Mouse (Mus musculus) G1E (cell line): ENCODE data around the gene Gsn. TPM values are rescaled to one million over a fixed set of nuclear protein-coding genes. Genes with fewer than 3 reads are reported as not detected.
A peak's percentile ranks its signal among the peaks of the same experiment; 100 is the strongest.

Source experiments
- ATAC-seq: 2 replicates; pipeline ENCODE4 v1.8.0; 2016; ENCODE audit warnings: mild to moderate bottlenecking; ENCODE audit not compliant: insufficient number of reproducible peaks, poor library complexity, low FRiP score, severe bottlenecking; ENCODE audit errors: extremely low read depth
- DNase-seq: peaks from one replicate; pipeline ENCODE4 v3.0.0; 2012; ENCODE audit warnings: low spot score
- H3K27me3 ChIP-seq: 2 replicates; pipeline ENCODE4 v1.6.1; 2012; ENCODE audit warnings: mild to moderate bottlenecking, low read length, inconsistent platforms; ENCODE audit not compliant: insufficient read depth
- H3K36me3 ChIP-seq: replicated peaks from 2 replicates; pipeline ENCODE3; 2012; ENCODE audit warnings: mild to moderate bottlenecking, inconsistent platforms
- H3K4me1 ChIP-seq: 2 replicates; pipeline ENCODE4 v1.6.1; 2012; ENCODE audit warnings: low read depth, low read length, inconsistent platforms, mixed read lengths; ENCODE audit not compliant: insufficient read depth
- H3K4me3 ChIP-seq: 2 replicates; pipeline ENCODE4 v1.5.1; 2012; ENCODE audit warnings: low read depth, mild to moderate bottlenecking, inconsistent platforms, low read length, moderate library complexity, mixed read lengths
- H3K9me3 ChIP-seq: replicated peaks from 2 replicates; pipeline ENCODE4 v1.6.1; 2012; ENCODE audit warnings: inconsistent platforms
- CTCF ChIP-seq: IDR thresholded peaks from 2 replicates; pipeline ENCODE4 v1.5.1; 2012; ENCODE audit warnings: low read depth, low read length, inconsistent platforms, mixed read lengths
- GATA1 ChIP-seq: IDR thresholded peaks from 2 replicates; pipeline ENCODE4 v1.6.1; 2012; ENCODE audit warnings: borderline replicate concordance, low read length, inconsistent platforms, mixed read lengths
- GATA2 ChIP-seq: IDR thresholded peaks from 2 replicates; pipeline ENCODE4 v1.6.1; 2012; ENCODE audit warnings: low read depth, low read length, inconsistent platforms, borderline replicate concordance
- POLR2AphosphoS5 ChIP-seq: IDR thresholded peaks from 2 replicates; pipeline ENCODE4 v1.6.1; 2012; ENCODE audit warnings: low read depth, low read length, inconsistent platforms; ENCODE audit not compliant: insufficient replicate concordance
- TAL1 ChIP-seq: conservative IDR thresholded peaks from 2 replicates; pipeline ENCODE4 v1.6.1; 2012; ENCODE audit warnings: low read depth, low read length, inconsistent platforms, mixed read lengths
- polyA plus RNA-seq: library from polyadenylated mRNA; stranded (reverse); fragments of >175 nt; gene quantifications from 2 replicates; pipeline ENCODE4 v1.2.3, GENCODE M21; 2012
- total RNA-seq, 2 experiments: library from RNA; stranded (forward) in 1 of 2; stranded (reverse) in 1 of 2; fragments of 200-1000 nt in 1 of 2; fragments of >200 nt in 1 of 2; fragmentation: Nextera tagmentation in 1 of 2; gene quantifications; 2 replicates each; pipeline ENCODE4 v1.2.3; 2014 to 2017

Gsn gene
- total and polyA plus RNA-seq, 3 experiments, result 11.1 to 22.3 (median 18.3) TPM

DNA sequence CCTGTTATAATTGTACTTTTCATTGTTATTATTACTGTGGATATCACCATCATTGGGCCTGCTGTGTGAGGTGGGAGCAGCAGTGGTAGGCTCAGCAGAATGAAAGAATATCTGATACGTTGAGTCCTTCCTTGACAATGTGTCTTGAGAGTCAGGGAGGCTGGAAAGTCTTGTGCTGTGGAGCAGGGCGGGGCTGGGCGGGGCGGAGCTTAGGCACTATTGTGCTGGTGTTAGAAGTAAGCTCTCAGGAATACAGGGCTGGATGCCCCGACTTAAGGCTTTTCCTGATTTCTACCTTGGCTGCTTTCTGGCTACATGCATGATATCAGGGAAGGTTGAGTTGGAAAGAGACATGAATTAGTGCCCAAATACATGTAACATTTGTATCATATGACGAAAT lies 3.4 kb upstream of the Gsn start:
- no peak overlapping the region for H3K4me3 ChIP-seq
- H3K27me3 ChIP-seq, result peaks cover 61% of the 10 kb centered on the region
- ATAC-seq (no peak), DNase-seq (no peak)
- TF ChIP-seq GATA1 (no peak), TAL1 (no peak), POLR2AphosphoS5 (no peak), CTCF (no peak), GATA2 (no peak)
- no peaks in the 10 kb centered on the region for H3K36me3 ChIP-seq
- peaks cover 33% of the 10 kb centered on the region for H3K4me1 ChIP-seq
- peaks cover 3% of the 10 kb centered on the region; the same call in 1 of the 2 replicates for H3K9me3 ChIP-seq

DNA sequence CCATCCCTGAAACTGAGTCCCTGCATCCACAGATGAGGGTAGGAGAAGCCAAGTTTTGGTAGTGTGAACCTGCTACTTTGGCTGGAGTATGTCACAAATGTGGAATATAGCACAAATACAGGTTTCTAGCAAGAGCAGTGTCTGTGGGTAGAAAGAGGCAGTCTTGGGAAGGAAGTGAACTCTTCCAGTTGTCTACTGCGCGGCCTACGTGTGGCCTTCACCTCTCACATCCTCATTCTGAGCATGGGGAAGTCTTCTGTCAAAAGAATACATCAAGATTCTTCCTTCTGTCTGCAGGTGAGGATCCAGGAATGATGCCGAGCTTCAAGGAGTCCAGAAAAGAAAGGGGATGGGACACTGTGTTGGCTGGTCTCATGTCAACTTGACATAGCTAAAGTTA lies 2.4 kb upstream of the Gsn start:
- Histone ChIP-seq H3K36me3 (no peaks in the 10 kb centered on the region), H3K9me3 (peaks cover 3% of the 10 kb centered on the region; the same call in 1 of the 2 replicates), H3K4me1 (peaks cover 39% of the 10 kb centered on the region), H3K27me3 (peaks cover 57% of the 10 kb centered on the region), H3K4me3 (no peak overlapping the region)
- ATAC-seq, result no peak
- DNase-seq, result no peak
- no peak for TF ChIP-seq POLR2AphosphoS5
- no peak for TF ChIP-seq GATA2
- TF ChIP-seq TAL1, result no peak
- TF ChIP-seq CTCF, result no peak
- no peak for TF ChIP-seq GATA1

GRCm38 (mm10) chr2:35255004-35255403 lies 1.2 kb upstream of the Gsn start:
- no peaks in the 10 kb centered on the region for H3K36me3 ChIP-seq
- peaks cover 49% of the 10 kb centered on the region for H3K4me1 ChIP-seq
- H3K4me3 ChIP-seq, result no peak overlapping the region
- ATAC-seq (no peak), DNase-seq (no peak)
- no peaks in the 10 kb centered on the region for H3K9me3 ChIP-seq
- TF ChIP-seq GATA1 (no peak), CTCF (no peak), TAL1 (no peak)
- peaks cover 57% of the 10 kb centered on the region for H3K27me3 ChIP-seq

DNA sequence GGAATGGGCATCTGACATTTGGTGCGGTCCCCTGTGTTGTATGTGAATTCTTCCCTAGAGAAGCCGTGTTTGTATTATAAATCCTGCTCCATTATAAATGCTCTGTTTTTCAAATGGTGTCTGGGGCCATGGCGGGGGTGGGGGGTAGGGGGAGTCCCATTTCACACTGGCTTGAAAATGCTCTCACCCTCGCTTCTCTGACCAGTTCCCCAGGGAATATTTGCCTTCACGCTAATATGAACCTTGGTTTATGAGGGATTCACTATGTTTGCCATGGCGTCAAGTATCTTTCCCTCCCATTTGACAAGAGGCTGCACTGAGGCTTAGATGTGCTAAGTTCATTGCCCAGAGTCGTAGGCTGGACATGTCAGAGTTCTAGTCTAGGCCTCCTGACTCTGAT lies 718 bp upstream of the Gsn start:
- no peak for ATAC-seq
- Histone ChIP-seq H3K4me3 (no peak overlapping the region), H3K4me1 (peaks cover 49% of the 10 kb centered on the region), H3K9me3 (no peaks in the 10 kb centered on the region), H3K27me3 (peaks cover 53% of the 10 kb centered on the region), H3K36me3 (no peaks in the 10 kb centered on the region)
- no peak for DNase-seq
- TF ChIP-seq GATA2, result no peak
- TF ChIP-seq TAL1, result no peak
- TF ChIP-seq CTCF, result no peak
- TF ChIP-seq POLR2AphosphoS5, result no peak
- no peak for TF ChIP-seq GATA1

DNA sequence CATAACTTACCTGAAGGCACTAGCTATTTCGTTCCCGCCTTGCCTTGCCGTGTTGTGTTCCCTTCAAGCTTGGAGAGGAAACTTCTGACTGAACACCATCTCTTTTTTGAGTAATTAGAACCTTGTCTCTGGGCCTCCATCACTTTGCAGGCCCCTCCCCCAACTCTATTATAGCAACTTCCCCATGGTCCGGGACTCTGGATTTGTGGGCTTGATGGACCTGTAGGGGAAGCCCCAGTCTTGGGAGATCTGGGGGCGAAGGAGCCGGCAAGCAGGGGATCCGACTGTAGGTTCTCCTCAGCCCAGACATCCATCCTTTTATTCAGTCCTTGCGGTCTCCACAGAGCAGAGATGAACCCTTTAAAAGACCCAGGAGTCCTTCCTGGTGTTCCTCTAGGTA lies 752 bp downstream of the Gsn start:
- Histone ChIP-seq H3K4me3 (peak overlapping the region; percentile 69; the same call in 1 of the 2 replicates), H3K9me3 (no peaks in the 10 kb centered on the region), H3K27me3 (peaks cover 42% of the 10 kb centered on the region), H3K4me1 (peaks cover 49% of the 10 kb centered on the region), H3K36me3 (no peaks in the 10 kb centered on the region)
- ATAC-seq (no peak), DNase-seq (no peak)
- TF ChIP-seq GATA1, result no peak
- TF ChIP-seq GATA2, result no peak
- no peak for TF ChIP-seq POLR2AphosphoS5
- TF ChIP-seq TAL1, result no peak
- TF ChIP-seq CTCF, result no peak

- H3K4me1 ChIP-seq, result peaks cover 46% of the 10 kb centered on the region
- ATAC-seq, result no peak
These were observed 1.7 kb downstream of the Gsn start for GRCm38 (mm10) chr2:35257886-35258285.

GRCm38 (mm10) chr2:35258590-35258989 lies 2.4 kb downstream of the Gsn start:
- TF ChIP-seq GATA2 (no peak), POLR2AphosphoS5 (no peak), GATA1 (no peak), CTCF (no peak), TAL1 (no peak)
- H3K27me3 ChIP-seq, result peaks cover 30% of the 10 kb centered on the region
- DNase-seq, result no peak
- peaks cover 52% of the 10 kb centered on the region for H3K4me1 ChIP-seq
- no peak overlapping the region for H3K4me3 ChIP-seq
- ATAC-seq, result no peak
- no peaks in the 10 kb centered on the region for H3K9me3 ChIP-seq
- no peaks in the 10 kb centered on the region for H3K36me3 ChIP-seq

More at GRCm38 (mm10) chr2:35257886-35258285, 1.7 kb downstream of the Gsn start:
- Histone ChIP-seq H3K36me3 (no peaks in the 10 kb centered on the region), H3K27me3 (peaks cover 36% of the 10 kb centered on the region), H3K9me3 (no peaks in the 10 kb centered on the region), H3K4me3 (no peak overlapping the region)
- TF ChIP-seq CTCF (no peak), TAL1 (no peak), POLR2AphosphoS5 (no peak), GATA1 (no peak)
- no peak for DNase-seq
